Mouse (Mus musculus): ENCODE results near the gene Btd. TPM values are rescaled to one million over a fixed set of nuclear protein-coding genes. Genes with fewer than 3 reads are reported as not detected.
A peak's percentile ranks its signal among the peaks of the same experiment; 100 is the strongest.

Btd gene
- polyA plus RNA-seq, 1 experiment = 26.5 TPM

GRCm38 (mm10) chr14:31680656-31681055, 39.8 kb downstream of the Btd start:
- H3K36me3 ChIP-seq (ENCODE audit: control insufficient read depth, insufficient read depth, low read length) = no peaks in the 10 kb centered on the region
- 0 out of 2 replicates have a peak, but pooled peaks cover 2% of the 10 kb centered on the region for H3K4me1 ChIP-seq (ENCODE audit: control insufficient read depth, insufficient read depth, insufficient read length, low read length)
- TF ChIP-seq POLR2A (IDR thresholded peaks at IDR 0.05; ENCODE audit: low read depth, low read length) (no peak), CTCF (IDR thresholded peaks at IDR 0.05; ENCODE audit: extremely low read depth, insufficient read length, insufficient replicate concordance, low read depth, low read length) (no peak)
- H3K27me3 ChIP-seq (ENCODE audit: control insufficient read depth, insufficient read depth, low read length) = no peaks in the 10 kb centered on the region
- no peak overlapping the region for H3K4me3 ChIP-seq (ENCODE audit: low read depth, low read length)
- whole genome bisulfite sequencing = 80% methylated on average over 3 of the region's 3 CpGs
- no peak overlapping the region for H3K27ac ChIP-seq (ENCODE audit: insufficient read depth, low read depth, low read length)

DNA sequence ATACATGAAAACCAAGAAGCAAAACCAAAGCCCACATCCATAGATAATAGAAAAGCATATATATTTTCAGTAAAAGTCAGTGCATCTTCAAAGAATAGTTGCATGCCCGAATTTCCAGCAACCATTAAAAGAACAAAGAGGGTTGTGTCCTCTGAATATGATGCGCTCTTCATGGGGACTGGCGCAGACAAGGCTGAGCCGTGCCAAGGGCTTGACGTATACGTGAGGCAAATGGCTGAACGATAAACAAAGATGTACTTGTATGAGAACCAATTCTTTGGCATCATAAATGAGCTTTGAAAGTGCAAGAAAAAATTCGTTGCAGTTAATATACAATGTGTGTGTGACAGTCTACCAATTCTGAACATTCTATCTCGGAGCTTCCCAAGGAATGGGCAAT, 40.5 kb downstream of the Btd start:
- TF ChIP-seq CTCF (IDR thresholded peaks at IDR 0.05; ENCODE audit: extremely low read depth, insufficient read length, insufficient replicate concordance, low read depth, low read length) = no peak
- no peak for TF ChIP-seq POLR2A (IDR thresholded peaks at IDR 0.05; ENCODE audit: low read depth, low read length)
- no peak overlapping the region for H3K27ac ChIP-seq (ENCODE audit: insufficient read depth, low read depth, low read length)
- no peak overlapping the region for H3K4me3 ChIP-seq (ENCODE audit: low read depth, low read length)
- peaks cover 5% of the 10 kb centered on the region for H3K4me1 ChIP-seq (ENCODE audit: control insufficient read depth, insufficient read depth, insufficient read length, low read length)
- no peaks in the 10 kb centered on the region for H3K27me3 ChIP-seq (ENCODE audit: control insufficient read depth, insufficient read depth, low read length)
- WGBS = 83% methylated on average over 9 of the region's 9 CpGs
- no peaks in the 10 kb centered on the region for H3K36me3 ChIP-seq (ENCODE audit: control insufficient read depth, insufficient read depth, low read length)

GRCm38 (mm10) chr14:31681931-31682555, 41.2 kb downstream of the Btd start:
- no peak overlapping the region for H3K27ac ChIP-seq (ENCODE audit: insufficient read depth, low read depth, low read length)
- no peak for TF ChIP-seq CTCF (IDR thresholded peaks at IDR 0.05; ENCODE audit: extremely low read depth, insufficient read length, insufficient replicate concordance, low read depth, low read length)
- no peak for TF ChIP-seq POLR2A (IDR thresholded peaks at IDR 0.05; ENCODE audit: low read depth, low read length)
- no peak overlapping the region for H3K4me3 ChIP-seq (ENCODE audit: low read depth, low read length)
- WGBS = 50% methylated on average over 5 of the region's 5 CpGs
- no peaks in the 10 kb centered on the region for H3K27me3 ChIP-seq (ENCODE audit: control insufficient read depth, insufficient read depth, low read length)
- peaks cover 7% of the 10 kb centered on the region for H3K4me1 ChIP-seq (ENCODE audit: control insufficient read depth, insufficient read depth, insufficient read length, low read length)
- H3K36me3 ChIP-seq (ENCODE audit: control insufficient read depth, insufficient read depth, low read length) = no peaks in the 10 kb centered on the region

- no peak overlapping the region for H3K4me3 ChIP-seq (ENCODE audit: low read depth, low read length)
- no peak overlapping the region for H3K27ac ChIP-seq (ENCODE audit: insufficient read depth, low read depth, low read length)
- H3K36me3 ChIP-seq (ENCODE audit: control insufficient read depth, insufficient read depth, low read length) = no peaks in the 10 kb centered on the region
- no peak for TF ChIP-seq CTCF (IDR thresholded peaks at IDR 0.05; ENCODE audit: extremely low read depth, insufficient read length, insufficient replicate concordance, low read depth, low read length)
- no peak for TF ChIP-seq POLR2A (IDR thresholded peaks at IDR 0.05; ENCODE audit: low read depth, low read length)
- 65% methylated on average over 2 of the region's 2 CpGs for WGBS
- no peaks in the 10 kb centered on the region for H3K27me3 ChIP-seq (ENCODE audit: control insufficient read depth, insufficient read depth, low read length)
- peaks cover 7% of the 10 kb centered on the region for H3K4me1 ChIP-seq (ENCODE audit: control insufficient read depth, insufficient read depth, insufficient read length, low read length)
These were observed 42.8 kb downstream of the Btd start for GRCm38 (mm10) chr14:31683610-31684009.

DNA sequence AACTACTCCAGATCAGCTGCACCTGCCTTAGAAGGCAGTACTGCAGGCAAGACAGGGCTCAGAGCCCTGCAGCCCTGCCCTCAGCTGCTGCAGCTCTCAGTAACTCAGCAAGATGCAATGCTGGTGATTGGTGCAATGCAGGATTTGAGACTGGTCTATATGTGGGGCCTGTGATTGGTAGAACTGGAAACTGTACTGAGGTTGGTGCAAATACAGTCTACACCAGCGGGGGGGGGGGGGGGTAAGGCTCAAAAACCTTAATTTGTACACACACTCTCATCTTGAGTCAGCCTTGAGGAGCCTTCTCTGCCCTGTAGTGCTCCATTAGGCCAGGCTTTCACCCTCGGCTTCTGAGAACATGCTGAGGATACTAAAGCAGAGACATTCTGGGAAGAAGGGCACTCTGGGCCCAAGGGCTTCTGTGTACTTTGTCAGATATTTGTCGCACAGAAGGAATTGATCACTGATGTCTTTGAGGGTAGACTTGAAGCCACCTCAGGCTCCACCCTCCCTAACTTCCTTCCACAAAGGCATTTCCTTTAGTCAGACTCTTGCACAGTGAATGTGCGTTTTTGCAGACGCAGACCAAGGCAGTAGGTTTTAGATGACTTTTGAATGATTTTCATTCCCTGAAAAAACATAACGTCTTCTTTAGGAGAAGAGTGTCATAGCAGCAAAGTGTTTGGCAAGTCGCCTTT, 43.7 kb downstream of the Btd start:
- peaks cover 7% of the 10 kb centered on the region for H3K4me1 ChIP-seq (ENCODE audit: control insufficient read depth, insufficient read depth, insufficient read length, low read length)
- no peak for TF ChIP-seq POLR2A (IDR thresholded peaks at IDR 0.05; ENCODE audit: low read depth, low read length)
- TF ChIP-seq CTCF (IDR thresholded peaks at IDR 0.05; ENCODE audit: extremely low read depth, insufficient read length, insufficient replicate concordance, low read depth, low read length) = no peak
- no peak overlapping the region for H3K27ac ChIP-seq (ENCODE audit: insufficient read depth, low read depth, low read length)
- H3K27me3 ChIP-seq (ENCODE audit: control insufficient read depth, insufficient read depth, low read length) = no peaks in the 10 kb centered on the region
- 61% methylated on average over 7 of the region's 7 CpGs for WGBS
- H3K36me3 ChIP-seq (ENCODE audit: control insufficient read depth, insufficient read depth, low read length) = no peaks in the 10 kb centered on the region
- no peak overlapping the region for H3K4me3 ChIP-seq (ENCODE audit: low read depth, low read length)

DNA sequence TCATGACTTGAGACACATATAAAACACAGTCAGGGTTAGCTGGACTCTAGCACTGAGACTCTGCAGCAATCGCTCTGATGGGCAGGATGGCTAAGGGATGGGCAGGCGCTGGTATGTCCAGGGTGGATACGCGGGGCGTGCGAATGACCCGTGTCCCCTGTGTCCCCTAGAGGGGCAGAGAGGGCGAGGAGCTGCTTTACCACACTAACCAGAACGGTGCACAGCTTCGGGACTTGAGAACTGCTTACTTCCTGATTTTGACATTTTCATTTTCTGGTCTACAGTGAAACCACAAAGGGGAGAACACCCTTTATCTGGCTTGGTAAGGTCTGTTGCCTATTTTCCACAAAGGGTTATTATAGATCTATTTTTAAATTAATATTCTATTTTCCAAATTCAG, 44.9 kb downstream of the Btd start:
- TF ChIP-seq CTCF (IDR thresholded peaks at IDR 0.05; ENCODE audit: extremely low read depth, insufficient read length, insufficient replicate concordance, low read depth, low read length) (no peak), POLR2A (IDR thresholded peaks at IDR 0.05; ENCODE audit: low read depth, low read length) (no peak)
- H3K36me3 ChIP-seq (ENCODE audit: control insufficient read depth, insufficient read depth, low read length) = no peaks in the 10 kb centered on the region
- 76% methylated on average over 10 of the region's 10 CpGs for WGBS
- H3K4me1 ChIP-seq (ENCODE audit: control insufficient read depth, insufficient read depth, insufficient read length, low read length) = peaks cover 7% of the 10 kb centered on the region
- no peak overlapping the region for H3K4me3 ChIP-seq (ENCODE audit: low read depth, low read length)
- H3K27ac ChIP-seq (ENCODE audit: insufficient read depth, low read depth, low read length) = peak overlapping the region; percentile 4; the same call in 1 of the 2 replicates
- no peaks in the 10 kb centered on the region for H3K27me3 ChIP-seq (ENCODE audit: control insufficient read depth, insufficient read depth, low read length)

GRCm38 (mm10) chr14:31686231-31686630, 45.4 kb downstream of the Btd start:
- no peak for TF ChIP-seq CTCF (IDR thresholded peaks at IDR 0.05; ENCODE audit: extremely low read depth, insufficient read length, insufficient replicate concordance, low read depth, low read length)
- no peak for TF ChIP-seq POLR2A (IDR thresholded peaks at IDR 0.05; ENCODE audit: low read depth, low read length)
- no peak overlapping the region for H3K27ac ChIP-seq (ENCODE audit: insufficient read depth, low read depth, low read length)
- WGBS = 92% methylated on average over 1 of the region's 1 CpGs

More at GRCm38 (mm10) chr14:31686231-31686630, 45.4 kb downstream of the Btd start:
- Histone ChIP-seq H3K27me3 (ENCODE audit: control insufficient read depth, insufficient read depth, low read length) (no peaks in the 10 kb centered on the region), H3K36me3 (ENCODE audit: control insufficient read depth, insufficient read depth, low read length) (no peaks in the 10 kb centered on the region), H3K4me3 (ENCODE audit: low read depth, low read length) (no peak overlapping the region), H3K4me1 (ENCODE audit: control insufficient read depth, insufficient read depth, insufficient read length, low read length) (peaks cover 7% of the 10 kb centered on the region)
